23 mouse cellular contexts compared by ENCODE assay signal in the genomic region with DNA sequence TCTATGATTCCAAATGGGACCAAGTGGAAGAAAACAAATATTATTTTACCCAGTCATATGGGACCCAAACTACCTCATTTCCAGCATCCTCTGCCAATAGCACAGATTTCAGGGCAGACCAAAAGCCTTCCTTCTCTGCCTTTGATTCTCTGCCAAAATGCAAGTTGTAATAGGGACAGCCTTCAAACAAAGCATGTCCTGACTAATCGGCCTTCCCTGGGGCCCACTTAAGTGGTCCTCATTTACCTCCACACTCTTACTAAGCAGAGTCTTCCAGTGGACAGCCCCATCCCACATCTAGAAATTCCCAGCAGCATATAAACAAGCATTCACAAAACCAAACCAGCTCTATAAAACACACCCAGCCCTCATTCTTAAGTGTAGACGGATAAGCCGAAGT. TPM values are rescaled to one million over a fixed set of nuclear protein-coding genes. Genes with fewer than 3 reads are reported as not detected.
DNase-seq lines count a peak whose midpoint lies in the region; ATAC-seq and TF ChIP-seq lines count a peak whose summit lies in the region.
"Had no signal": no experiment of that assay in that cellular context is flagged by ENCODE, and none has a peak within 500 bp of the region (broad histone marks: within the 10 kb centered on the region; RNA-seq: fewer than 3 reads in every experiment).

No protein-coding gene starts in this region.

- no peak overlapping the region for H3K4me3 ChIP-seq in embryonic facial prominence, embryonic 14.5 days (ENCODE audit: low read depth, low read length)
- no peak overlapping the region for H3K4me3 ChIP-seq in embryonic facial prominence, embryonic 10.5 days
- no peak overlapping the region for H3K4me3 ChIP-seq in heart, embryonic 12.5 days
- no peak overlapping the region for H3K4me3 ChIP-seq in lung, embryonic 14.5 days (ENCODE audit: low read depth, low read length)
- H3K4me3 ChIP-seq in limb, embryonic 14.5 days (replicated peaks; ENCODE audit: low read length): no peak overlapping the region
- H3K4me3 ChIP-seq: gastrocnemius, adult 2 months; heart, adult 2 months; hindbrain, embryonic 13.5 days had no signal

- WGBS in embryonic facial prominence, embryonic 14.5 days: 53% methylated on average over 3 of the region's 3 CpGs
- WGBS in embryonic facial prominence, embryonic 10.5 days: 86% methylated on average over 3 of the region's 3 CpGs
- 70% methylated on average over 3 of the region's 3 CpGs for WGBS in heart, embryonic 12.5 days
- WGBS in lung, embryonic 14.5 days: 45% methylated on average over 3 of the region's 3 CpGs
- 53% methylated on average over 3 of the region's 3 CpGs for WGBS in limb, embryonic 14.5 days

- no peak overlapping the region for H3K27ac ChIP-seq in embryonic facial prominence, embryonic 14.5 days (replicated peaks; ENCODE audit: low read depth, low read length)
- H3K27ac ChIP-seq in embryonic facial prominence, embryonic 10.5 days (replicated peaks): no peak overlapping the region
- H3K27ac ChIP-seq in heart, embryonic 12.5 days (ENCODE audit: poor library complexity, severe bottlenecking): no peak overlapping the region
- no peak overlapping the region; the same call in 1 of the 2 replicates for H3K27ac ChIP-seq in lung, embryonic 14.5 days (ENCODE audit: low read depth)
- H3K27ac ChIP-seq in limb, embryonic 14.5 days (replicated peaks; ENCODE audit: low read depth, low read length): no peak overlapping the region
- H3K27ac ChIP-seq: gastrocnemius, adult 2 months; heart, adult 2 months; hindbrain, embryonic 13.5 days had no signal

- no peaks in the 10 kb centered on the region for H3K27me3 ChIP-seq in embryonic facial prominence, embryonic 14.5 days (replicated peaks; ENCODE audit: control insufficient read depth, insufficient read depth, low read length)
- no peaks in the 10 kb centered on the region for H3K27me3 ChIP-seq in embryonic facial prominence, embryonic 10.5 days (replicated peaks; ENCODE audit: low read depth, poor library complexity, severe bottlenecking)
- H3K27me3 ChIP-seq in heart, embryonic 12.5 days (replicated peaks): no peaks in the 10 kb centered on the region
- no peaks in the 10 kb centered on the region for H3K27me3 ChIP-seq in lung, embryonic 14.5 days (ENCODE audit: insufficient read depth, low read length)
- H3K27me3 ChIP-seq in limb, embryonic 14.5 days (ENCODE audit: control insufficient read depth, insufficient read depth, low read length): no peaks in the 10 kb centered on the region
- H3K27me3 ChIP-seq: CH12.LX; hindbrain, embryonic 13.5 days had no signal

- no peak for TF ChIP-seq CTCF in lung, embryonic 14.5 days (IDR thresholded peaks at IDR 0.05; ENCODE audit: low read depth)

- no peak overlapping the region for H3K9ac ChIP-seq in embryonic facial prominence, embryonic 14.5 days (ENCODE audit: low read depth, low read length)
- no peak overlapping the region for H3K9ac ChIP-seq in heart, embryonic 12.5 days
- H3K9ac ChIP-seq in lung, embryonic 14.5 days: no peak overlapping the region
- no peak overlapping the region for H3K9ac ChIP-seq in limb, embryonic 14.5 days (ENCODE audit: low read depth, low read length, severe bottlenecking)
- H3K9ac ChIP-seq: hindbrain, embryonic 13.5 days had no signal

- DNase-seq in embryonic facial prominence, embryonic 14.5 days (ENCODE audit: low spot score): peak; percentile 59
- no peak for DNase-seq in embryonic facial prominence, embryonic 10.5 days (ENCODE audit: low spot score)
- peak; percentile 9 for DNase-seq in heart, adult 8-10 months (ENCODE audit: low spot score)
- peak; percentile 63 for DNase-seq in lung, embryonic 14.5 days
- no peak for DNase-seq in lung, postnatal 14 days
- peak; percentile 52 for DNase-seq in limb, embryonic 14.5 days (ENCODE audit: low spot score)
- DNase-seq: adrenal gland, adult 2 months; cerebellum, adult 11-12 months; cerebellum, adult 9-10 months; gastrocnemius, adult 2 months; heart, adult 2 months; heart, postnatal 14 days; kidney, adult 2 months had no signal

- ATAC-seq in embryonic facial prominence, embryonic 14.5 days (ENCODE audit: low read depth): no peak
- no peak for ATAC-seq in heart, embryonic 12.5 days (ENCODE audit: insufficient number of reproducible peaks, low FRiP score)
- ATAC-seq in lung, embryonic 14.5 days (ENCODE audit: insufficient read depth): no peak; the same call in 1 of the 2 replicates
- peak; percentile 53 for ATAC-seq in limb, embryonic 14.5 days (ENCODE audit: low FRiP score, low read depth)
- ATAC-seq: forebrain, embryonic 16.5 days; intestine, embryonic 16.5 days had no signal

- H3K9me3 ChIP-seq in embryonic facial prominence, embryonic 14.5 days (ENCODE audit: control insufficient read depth, low read length): no peaks in the 10 kb centered on the region
- H3K9me3 ChIP-seq in embryonic facial prominence, embryonic 10.5 days: no peaks in the 10 kb centered on the region
- 0 out of 2 replicates have a peak, but pooled peaks cover 3% of the 10 kb centered on the region for H3K9me3 ChIP-seq in heart, embryonic 12.5 days (replicated peaks)
- no peaks in the 10 kb centered on the region for H3K9me3 ChIP-seq in lung, embryonic 14.5 days (ENCODE audit: low read depth, low read length)
- H3K9me3 ChIP-seq in limb, embryonic 14.5 days (ENCODE audit: control insufficient read depth, low read length): no peaks in the 10 kb centered on the region
- H3K9me3 ChIP-seq: hindbrain, embryonic 13.5 days had no signal

- H3K4me2 ChIP-seq in embryonic facial prominence, embryonic 14.5 days (ENCODE audit: low read depth, low read length): no peak overlapping the region
- H3K4me2 ChIP-seq in heart, embryonic 12.5 days: no peak overlapping the region
- no peak overlapping the region for H3K4me2 ChIP-seq in lung, embryonic 14.5 days
- H3K4me2 ChIP-seq in limb, embryonic 14.5 days (replicated peaks; ENCODE audit: low read depth, low read length, severe bottlenecking): no peak overlapping the region
- H3K4me2 ChIP-seq: hindbrain, embryonic 13.5 days had no signal

- TF ChIP-seq POLR2A in limb, embryonic 14.5 days (IDR thresholded peaks at IDR 0.05; ENCODE audit: borderline replicate concordance, extremely low read depth, insufficient read depth, insufficient read length): no peak

- H3K4me1 ChIP-seq in embryonic facial prominence, embryonic 14.5 days (ENCODE audit: control insufficient read depth, insufficient read depth, low read length): peaks cover 3% of the 10 kb centered on the region; the same call in 1 of the 2 replicates
- H3K4me1 ChIP-seq in embryonic facial prominence, embryonic 10.5 days: peaks cover 10% of the 10 kb centered on the region; the same call in 1 of the 2 replicates
- 0 out of 2 replicates have a peak, but pooled peaks cover 1% of the 10 kb centered on the region for H3K4me1 ChIP-seq in heart, embryonic 12.5 days (replicated peaks)
- H3K4me1 ChIP-seq in lung, embryonic 14.5 days (ENCODE audit: insufficient read depth): no peaks in the 10 kb centered on the region
- peaks cover 8% of the 10 kb centered on the region; the same call in 1 of the 2 replicates for H3K4me1 ChIP-seq in limb, embryonic 14.5 days (ENCODE audit: control insufficient read depth, insufficient read depth, low read length)

- H3K36me3 ChIP-seq in embryonic facial prominence, embryonic 14.5 days (ENCODE audit: control insufficient read depth, insufficient read depth, low read length): no peaks in the 10 kb centered on the region
- H3K36me3 ChIP-seq in embryonic facial prominence, embryonic 10.5 days (replicated peaks): no peaks in the 10 kb centered on the region
- no peaks in the 10 kb centered on the region for H3K36me3 ChIP-seq in heart, embryonic 12.5 days
- H3K36me3 ChIP-seq in lung, embryonic 14.5 days (ENCODE audit: insufficient read depth): no peaks in the 10 kb centered on the region
- no peaks in the 10 kb centered on the region for H3K36me3 ChIP-seq in limb, embryonic 14.5 days (ENCODE audit: control insufficient read depth, insufficient read depth, low read length)
- H3K36me3 ChIP-seq: hindbrain, embryonic 13.5 days had no signal

RNA-seq across cellular contexts. Expression of a gene that starts 6.6 kb away (rescaled TPM):
- polyA plus RNA-seq in embryonic facial prominence, embryonic 14.5 days (2014; fragmentation: Nextera tagmentation; extraction: Ambion mirVana): 0.26 and 0.51 TPM in 2 replicates
- polyA plus RNA-seq in embryonic facial prominence, embryonic 10.5 days (2016; fragmentation: Nextera tagmentation; extraction: Ambion mirVana): 0.15 TPM in 1 of 2 replicates, not detected in the other
- total RNA-seq in heart, adult 8-10 months (2022): not detected
- not detected in 2 replicates for polyA plus RNA-seq in heart, embryonic 12.5 days (2016; fragmentation: Nextera tagmentation; extraction: Ambion mirVana)
- 0.34 and 0.47 TPM in 2 replicates for polyA plus RNA-seq in lung, embryonic 14.5 days (2014; fragmentation: Nextera tagmentation; extraction: Ambion mirVana)
- polyA plus RNA-seq in limb, embryonic 14.5 days (2012; rRNA removed): 1.1 and 1.6 TPM in 2 replicates
- polyA plus RNA-seq in limb, embryonic 14.5 days (2014; fragmentation: Nextera tagmentation; extraction: Ambion mirVana): 0.43 TPM in 1 of 2 replicates, not detected in the other
- total RNA-seq: adrenal gland, adult 2 months; adrenal gland, postnatal 4 days; CH12.LX; gastrocnemius, adult 2 months; heart, adult 2 months; hematopoietic stem cell, adult 5-6 weeks had no signal
- polyA plus RNA-seq: forebrain, embryonic 11.5 days; forebrain, embryonic 16.5 days; heart, embryonic 14.5 days; hindbrain, embryonic 13.5 days; intestine, embryonic 16.5 days had no signal

RNA-seq across cellular contexts. Expression of a gene that starts 37.1 kb away (rescaled TPM):
- 3.2 and 4.4 TPM in 2 replicates for polyA plus RNA-seq in embryonic facial prominence, embryonic 14.5 days (2014; fragmentation: Nextera tagmentation; extraction: Ambion mirVana)
- 0.23 and 0.32 TPM in 2 replicates for polyA plus RNA-seq in embryonic facial prominence, embryonic 10.5 days (2016; fragmentation: Nextera tagmentation; extraction: Ambion mirVana)
- under 1 TPM in 1 of 4 experiments, not detected in 3; 0.09 TPM for total RNA-seq in heart, adult 8-10 months (2022)
- polyA plus RNA-seq in heart, embryonic 12.5 days (2016; fragmentation: Nextera tagmentation; extraction: Ambion mirVana): not detected in 2 replicates
- polyA plus RNA-seq in lung, embryonic 14.5 days (2014; fragmentation: Nextera tagmentation; extraction: Ambion mirVana): 0.13 and 0.24 TPM in 2 replicates
- 4.5 and 6.4 TPM in 2 replicates for polyA plus RNA-seq in limb, embryonic 14.5 days (2012; rRNA removed)
- 4.0 and 4.8 TPM in 2 replicates for polyA plus RNA-seq in limb, embryonic 14.5 days (2014; fragmentation: Nextera tagmentation; extraction: Ambion mirVana)
- total RNA-seq: adrenal gland, adult 2 months; CH12.LX; gastrocnemius, adult 2 months; heart, adult 2 months; hematopoietic stem cell, adult 5-6 weeks had no signal
- polyA plus RNA-seq: gonadal fat pad, adult 2 months had no signal

Comparison
In these comparisons a context has a peak if more than half of its experiments do, and no peak if none do; other contexts are left out.
1. DNase-seq: peak in embryonic facial prominence, embryonic 14.5 days (single experiment), heart, adult 8-10 months (single experiment), lung, embryonic 14.5 days (single experiment) and limb, embryonic 14.5 days (single experiment); none in embryonic facial prominence, embryonic 10.5 days (single experiment) and lung, postnatal 14 days (single experiment).